Mouse (Mus musculus) hematopoietic stem cell, adult 5-6 weeks (primary cell): ENCODE measurements around the gene Rbl2. TPM values are rescaled to one million over a fixed set of nuclear protein-coding genes. Genes with fewer than 3 reads are reported as not detected.
A peak's percentile ranks its signal among the peaks of the same experiment; 100 is the strongest.

Source experiments
- ATAC-seq, 2 experiments: fragments of 125-278 bp in 1 of 2; replicated peaks in 1 of 2; 2 replicates each; pipeline ENCODE4 v1.8.0; 2016 to 2017; ENCODE audit warnings: inconsistent platforms in 2 of 2, mild to moderate bottlenecking in 2 of 2, moderate number of reproducible peaks in 2 of 2, low read depth in 1 of 2, moderate TSS enrichment in 1 of 2; ENCODE audit not compliant: low FRiP score in 2 of 2, poor library complexity in 2 of 2, severe bottlenecking in 2 of 2, insufficient read depth in 1 of 2, low TSS enrichment in 1 of 2
- total RNA-seq: library from RNA; stranded (forward); fragments of 172-1452, 232-1000 nt; gene quantifications from 2 replicates; pipeline ENCODE4 v1.2.3, GENCODE M21; 2017

The Rbl2 gene
- total RNA-seq, 1 experiment from 2014 or later = 81.7 TPM

DNA sequence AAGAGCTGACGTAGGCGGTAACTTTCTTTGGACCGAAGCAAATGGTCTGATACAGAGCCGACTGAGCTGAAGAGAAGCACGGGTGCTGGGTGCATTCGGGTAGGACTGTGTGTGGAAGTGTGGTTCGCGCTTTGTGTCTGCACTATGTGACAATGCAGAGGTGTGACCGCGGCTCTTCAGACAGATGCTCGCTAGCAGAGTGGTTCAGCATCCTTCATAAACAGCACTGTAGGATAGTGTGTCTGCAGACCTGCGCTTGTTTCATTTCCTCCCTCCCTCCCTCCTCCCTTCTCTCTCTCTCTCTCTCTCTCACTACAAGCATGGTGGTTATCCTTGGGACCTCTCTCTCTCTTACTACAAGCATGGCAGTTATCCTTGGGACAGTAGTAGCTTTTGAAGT lies 12.6 kb downstream of the Rbl2 start:
- ATAC-seq = peak in 1 of 2 experiments; percentile 9; a peak in 1 of 4 replicates

DNA sequence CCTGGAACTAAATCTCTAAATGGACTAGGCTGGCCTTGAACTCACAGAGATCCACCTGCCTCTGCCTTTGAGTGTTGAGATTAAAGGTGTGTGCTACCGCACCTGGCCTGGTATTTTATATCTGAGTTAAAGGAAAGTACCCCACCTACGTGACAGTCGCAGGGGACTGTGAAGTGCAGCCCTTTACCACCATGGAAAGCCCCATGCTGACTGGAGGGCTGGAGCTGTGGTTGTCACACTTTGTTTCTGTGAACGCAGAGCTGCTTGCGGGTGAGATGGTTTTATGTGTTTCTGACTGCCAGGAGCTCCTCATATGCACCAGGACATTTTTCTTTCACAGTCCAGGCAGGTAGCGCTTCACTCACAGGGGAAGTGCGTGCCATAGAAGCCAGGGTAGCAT lies 18.6 kb downstream of the Rbl2 start:
- ATAC-seq = no peak

DNA sequence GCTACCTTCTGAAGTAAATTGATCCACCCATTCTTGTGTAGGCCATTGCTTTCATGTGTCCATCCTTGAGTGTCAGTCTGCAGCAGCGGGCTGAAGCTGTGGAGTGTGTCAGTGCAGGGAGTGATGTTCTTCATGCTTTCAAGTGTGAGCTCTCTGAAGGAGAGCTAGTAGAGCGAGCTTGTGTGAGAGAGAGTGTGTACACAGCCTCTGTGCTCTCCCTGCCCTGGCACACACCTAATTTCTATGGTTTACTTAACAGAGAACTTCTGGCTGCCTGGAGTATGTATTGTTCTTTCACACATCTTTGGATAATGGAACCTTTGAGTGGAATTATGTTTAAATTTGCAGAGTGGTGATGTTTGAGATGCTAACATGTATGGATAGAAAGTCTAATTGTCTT lies 19.7 kb downstream of the Rbl2 start:
- no peak for ATAC-seq

DNA sequence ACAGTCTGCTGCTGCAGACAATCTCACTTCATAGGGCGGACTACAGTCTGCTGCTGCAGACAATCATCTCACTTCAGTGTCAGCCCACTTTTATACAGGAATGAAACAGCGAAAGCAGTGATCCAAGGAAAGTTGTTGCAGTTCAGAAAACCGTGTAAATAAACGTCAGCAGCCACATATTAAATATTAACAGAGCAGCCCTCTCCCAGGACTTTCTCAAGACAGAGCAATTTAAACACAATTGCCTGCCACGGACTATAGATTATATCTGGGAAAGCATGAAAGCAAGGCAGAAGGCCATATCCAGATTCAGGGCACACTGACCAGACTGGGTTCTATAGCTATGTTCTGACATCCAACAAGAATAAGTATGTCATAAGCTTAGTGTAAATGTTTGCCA lies 24.3 kb downstream of the Rbl2 start:
- no peak for ATAC-seq

DNA sequence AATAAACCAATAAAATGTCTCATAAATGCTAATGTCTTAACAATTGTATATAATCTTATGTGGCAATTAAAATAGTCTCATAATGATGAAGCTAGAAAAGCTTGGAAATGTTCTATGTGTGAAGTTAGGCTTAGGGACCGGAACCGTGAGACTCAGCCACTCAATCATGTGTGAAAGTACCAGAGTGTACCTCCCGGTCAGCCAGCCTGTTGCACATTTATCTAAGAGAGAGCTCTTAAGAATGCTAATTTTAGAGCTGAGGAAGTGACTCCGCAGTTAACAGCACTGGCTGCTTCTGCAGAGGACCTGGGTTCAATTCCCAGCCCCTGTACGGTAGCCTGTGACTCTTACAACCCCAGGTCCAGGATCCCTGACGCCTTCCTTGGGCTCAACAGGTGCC lies 28.2 kb downstream of the Rbl2 start:
- ATAC-seq = no peak

DNA sequence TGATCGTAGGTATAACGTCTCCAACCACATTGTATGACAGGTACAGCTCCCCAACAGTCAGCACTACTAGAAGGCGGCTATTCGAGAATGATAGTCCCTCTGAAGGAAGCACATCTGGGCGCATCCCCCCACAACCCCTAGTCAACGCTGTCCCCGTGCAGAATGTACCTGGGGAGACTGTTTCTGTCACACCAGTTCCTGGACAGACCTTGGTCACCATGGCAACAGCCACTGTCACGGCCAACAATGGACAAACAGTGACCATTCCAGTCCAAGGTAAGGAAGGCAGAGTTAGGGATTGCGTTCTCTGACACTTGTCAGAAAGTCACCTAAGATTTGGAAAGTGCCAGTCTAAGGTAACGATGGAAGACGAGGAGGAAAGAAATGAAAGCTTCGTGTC lies 36.4 kb downstream of the Rbl2 start:
- ATAC-seq = no peak

DNA sequence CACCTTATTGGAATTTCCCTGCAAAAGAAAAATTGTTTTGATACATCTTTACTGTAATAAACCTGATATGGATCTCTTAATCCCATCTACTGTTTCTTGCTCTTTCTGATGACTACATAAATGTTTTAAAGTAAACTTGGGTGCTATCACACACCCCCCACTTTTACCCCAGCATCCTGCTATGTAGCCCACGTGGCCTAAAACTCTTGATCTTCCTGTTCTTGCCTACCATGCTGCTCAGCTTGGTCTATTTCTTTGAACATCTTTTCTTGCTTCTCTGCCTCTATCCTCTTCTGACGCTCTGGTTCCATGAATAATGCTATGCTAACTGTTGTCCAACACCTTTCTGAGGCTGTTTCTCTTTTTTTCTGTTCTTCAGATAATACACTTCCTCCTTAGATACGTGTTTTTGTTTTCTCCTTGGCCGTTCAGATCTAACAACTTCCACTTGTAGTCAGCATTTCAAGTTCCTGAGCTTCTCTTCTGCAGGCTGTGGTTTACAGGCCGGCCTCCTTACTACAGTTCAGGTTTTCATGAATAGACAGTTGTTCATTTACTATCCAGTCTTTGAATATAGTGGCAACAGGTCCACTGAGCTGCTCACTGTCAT lies 42.1 kb downstream of the Rbl2 start:
- ATAC-seq = no peak

DNA sequence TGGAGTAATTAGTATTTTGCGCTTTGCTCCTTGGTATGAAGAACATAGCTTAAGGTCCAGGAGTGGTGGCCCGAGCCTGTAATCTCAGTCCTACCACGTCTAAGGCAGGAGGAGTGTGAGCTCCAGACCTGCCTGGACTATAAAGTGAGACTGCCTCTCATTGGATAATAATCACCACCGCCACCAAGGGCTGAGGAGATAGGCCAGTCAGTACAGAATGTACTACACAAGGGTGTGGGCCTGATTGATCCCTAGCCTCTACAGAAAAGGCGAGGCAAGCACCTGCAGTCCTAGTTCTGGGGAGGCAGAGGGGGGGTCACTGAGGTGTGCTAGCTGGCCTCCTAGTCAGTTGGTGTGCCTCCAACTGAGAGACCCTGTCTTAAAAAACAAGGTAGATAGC lies 44.6 kb downstream of the Rbl2 start:
- no peak for ATAC-seq

DNA sequence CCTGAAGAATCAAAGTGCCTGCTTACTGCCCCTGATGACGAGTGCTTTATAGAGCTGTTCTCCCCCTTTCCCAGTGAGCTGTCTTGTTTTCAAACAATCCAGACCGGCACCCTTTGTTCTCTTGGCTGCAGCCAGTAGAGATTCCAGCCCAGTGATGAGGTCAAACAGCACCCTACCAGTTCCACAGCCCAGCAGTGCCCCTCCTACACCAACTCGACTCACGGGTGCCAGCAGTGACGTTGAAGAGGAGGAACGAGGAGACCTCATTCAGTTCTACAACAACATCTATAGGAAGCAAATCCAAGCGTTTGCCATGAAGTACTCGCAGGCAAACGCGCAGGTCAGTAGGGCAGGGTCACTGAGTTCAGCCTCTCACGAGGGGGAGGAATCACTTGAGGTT lies 45.1 kb downstream of the Rbl2 start:
- ATAC-seq = no peak

DNA sequence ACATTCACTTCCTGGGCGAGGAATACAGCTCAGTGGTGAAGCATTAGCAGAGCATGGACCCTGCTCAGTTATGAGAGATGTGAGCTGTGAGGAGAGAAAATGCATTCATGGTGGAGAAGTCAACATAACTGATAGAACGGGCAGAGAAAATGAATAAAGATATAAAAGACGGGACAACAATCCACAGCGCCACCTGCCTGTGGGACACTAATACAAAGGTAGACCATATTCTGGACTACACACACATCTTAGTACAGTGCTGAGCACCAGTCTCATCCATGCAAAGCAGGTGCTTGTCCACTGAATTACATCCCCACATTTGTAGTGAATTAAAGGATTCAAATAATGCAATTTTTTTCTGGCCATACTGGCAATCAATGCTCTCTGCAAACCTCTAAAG lies 47.7 kb downstream of the Rbl2 start:
- ATAC-seq = no peak

DNA sequence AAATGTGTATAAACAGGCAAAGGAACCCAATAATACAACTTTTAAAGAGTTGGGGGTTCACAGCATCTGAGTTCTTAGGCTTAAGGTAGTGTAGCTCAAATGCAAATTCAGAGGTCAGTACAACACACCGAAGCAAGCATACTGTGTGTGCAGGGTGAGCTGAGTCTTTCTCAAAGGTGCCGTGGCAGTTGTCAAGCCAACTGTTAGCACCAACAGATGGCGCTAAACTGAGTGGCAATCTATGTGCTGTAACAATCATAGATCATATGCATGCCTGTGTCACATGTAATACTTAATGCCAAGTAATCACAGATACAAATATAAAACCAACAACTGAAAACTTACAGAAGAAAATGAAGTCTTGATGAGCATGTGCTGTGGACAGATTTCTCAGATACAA lies 48.3 kb downstream of the Rbl2 start:
- ATAC-seq = peak; percentile 12 to 52; a peak in 1 of 4 replicates

DNA sequence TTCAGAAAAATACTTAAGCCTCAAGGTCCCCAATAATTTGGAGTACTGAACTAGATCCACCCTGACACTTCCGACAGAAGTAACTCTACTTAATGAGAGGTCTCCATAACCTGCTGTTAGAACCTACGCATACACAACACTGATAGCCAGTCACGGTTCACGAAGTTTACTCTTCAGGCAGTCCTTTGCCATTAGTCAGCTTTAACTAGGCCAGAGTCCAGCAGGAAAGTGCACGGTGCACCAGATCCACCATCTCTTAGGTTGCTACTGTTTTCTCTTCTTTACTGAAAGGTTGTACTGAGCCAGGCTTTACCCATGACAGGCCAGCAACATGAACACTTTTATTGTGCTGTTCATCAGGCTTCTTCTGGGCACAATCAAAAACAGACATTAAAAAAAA lies 54.5 kb downstream of the Rbl2 start:
- no peak for ATAC-seq

DNA sequence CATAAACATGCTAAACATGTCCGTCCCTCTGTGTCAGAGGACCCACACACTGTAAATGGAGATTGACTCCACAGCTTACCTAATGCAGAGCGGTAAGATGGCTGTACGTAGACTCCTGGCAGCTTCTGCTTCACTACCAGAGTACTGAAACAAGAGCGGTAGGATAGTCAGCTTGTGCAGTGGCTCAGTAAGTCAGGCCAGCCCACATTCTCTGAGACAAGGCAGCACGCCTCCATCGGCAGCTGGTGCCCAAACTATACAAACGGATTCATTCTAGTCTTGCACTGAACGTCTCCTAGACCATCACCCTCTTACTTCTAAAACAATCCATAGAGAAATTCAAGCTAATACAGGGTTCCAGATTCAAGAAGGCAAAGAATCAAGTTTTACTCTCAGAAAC lies 56.9 kb downstream of the Rbl2 start:
- ATAC-seq = no peak

DNA sequence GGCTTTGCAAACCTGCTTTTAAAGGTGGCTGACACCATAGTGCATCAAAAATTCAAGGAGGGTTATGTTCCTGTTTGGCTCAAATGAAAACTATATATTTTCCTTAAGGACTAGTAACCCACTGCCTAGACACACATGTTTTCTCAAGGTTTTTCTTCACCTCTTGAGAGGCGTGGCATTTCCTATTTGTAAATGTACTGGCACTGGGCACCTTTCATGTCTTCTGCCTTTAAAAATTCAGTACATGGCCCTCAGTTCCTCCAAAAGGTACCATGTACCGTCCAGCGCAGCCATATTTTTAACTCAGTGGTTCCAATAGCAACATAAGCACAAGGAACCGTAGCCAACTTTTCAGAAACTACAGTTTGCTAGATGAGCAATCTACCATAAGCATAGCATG lies 62.9 kb downstream of the Rbl2 start:
- ATAC-seq = no peak

DNA sequence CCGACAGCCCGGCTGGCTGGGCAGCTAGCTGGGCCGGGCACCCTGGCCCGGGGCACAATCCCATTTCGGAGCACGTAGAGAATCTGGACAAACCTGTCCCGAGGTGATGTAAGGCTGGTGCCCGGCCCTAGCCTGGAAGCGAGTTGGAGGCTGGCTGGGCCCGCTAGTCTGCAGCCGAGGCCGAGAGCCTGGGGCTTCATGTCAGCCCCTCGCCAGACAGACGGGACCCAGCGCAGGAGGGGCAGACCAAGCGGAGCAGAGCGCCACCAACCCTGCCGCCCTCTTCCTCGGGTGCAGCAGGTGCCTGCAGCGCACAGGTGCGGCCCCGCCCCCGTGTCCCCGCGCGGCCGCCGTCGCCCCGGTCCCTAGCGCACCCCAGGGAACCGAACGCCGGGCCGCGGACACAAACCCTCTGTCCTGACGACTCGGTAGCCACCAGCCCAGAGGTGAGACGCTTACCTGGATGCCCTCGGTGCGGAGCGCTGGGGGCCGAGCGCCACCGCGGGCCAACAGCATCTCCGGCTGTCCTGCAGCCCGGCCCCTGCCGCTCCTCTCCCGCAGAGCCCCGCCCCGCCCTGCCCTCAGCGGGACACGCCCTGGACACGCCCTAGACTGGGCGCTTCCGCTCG lies 63.7 kb downstream of the Rbl2 start:
- 0 out of 4 replicates have a peak, but pooled peaks of 1 of the 2 experiments have one; percentile 4 for ATAC-seq

DNA sequence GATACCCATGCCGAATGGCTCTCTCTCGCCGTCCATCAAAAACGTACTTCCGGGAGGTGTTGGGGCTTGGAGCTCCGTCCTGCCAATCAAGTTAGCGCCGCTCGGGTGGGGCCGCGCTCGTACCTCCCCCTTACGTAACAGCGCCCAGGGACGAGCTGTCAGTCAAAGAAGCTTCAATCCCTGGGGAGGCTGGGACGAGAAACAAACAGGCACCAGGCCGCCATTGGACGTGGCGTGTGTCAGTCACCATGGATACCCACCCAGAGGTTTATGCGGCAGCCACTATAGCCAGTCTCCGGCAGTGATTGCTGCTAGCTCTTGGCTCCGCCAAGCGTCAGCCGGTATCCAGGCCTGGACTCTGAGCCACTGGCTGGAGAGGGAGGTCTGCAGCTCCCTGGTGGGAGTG lies 64.2 kb downstream of the Rbl2 start:
- ATAC-seq = peak; percentile 98

DNA sequence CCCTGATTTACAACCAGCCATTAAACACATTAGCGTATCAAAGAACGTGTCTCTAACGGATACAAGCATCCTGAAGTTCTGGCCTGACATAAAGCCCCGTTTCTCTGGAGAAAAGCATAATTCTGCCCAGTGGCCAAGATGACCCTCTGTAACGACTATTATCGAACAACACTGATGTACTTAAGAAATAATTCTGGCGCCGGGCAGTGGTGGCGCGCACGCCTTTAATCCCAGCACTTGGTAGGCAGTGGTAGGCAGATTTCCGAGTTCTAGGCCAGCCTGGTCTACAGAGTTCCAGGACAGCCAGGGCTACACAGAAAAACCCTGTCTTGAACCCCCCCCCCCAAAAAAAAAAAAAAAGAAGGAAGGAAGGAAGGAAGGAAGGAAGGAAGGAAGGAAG lies 64.8 kb downstream of the Rbl2 start:
- ATAC-seq = no peak

DNA sequence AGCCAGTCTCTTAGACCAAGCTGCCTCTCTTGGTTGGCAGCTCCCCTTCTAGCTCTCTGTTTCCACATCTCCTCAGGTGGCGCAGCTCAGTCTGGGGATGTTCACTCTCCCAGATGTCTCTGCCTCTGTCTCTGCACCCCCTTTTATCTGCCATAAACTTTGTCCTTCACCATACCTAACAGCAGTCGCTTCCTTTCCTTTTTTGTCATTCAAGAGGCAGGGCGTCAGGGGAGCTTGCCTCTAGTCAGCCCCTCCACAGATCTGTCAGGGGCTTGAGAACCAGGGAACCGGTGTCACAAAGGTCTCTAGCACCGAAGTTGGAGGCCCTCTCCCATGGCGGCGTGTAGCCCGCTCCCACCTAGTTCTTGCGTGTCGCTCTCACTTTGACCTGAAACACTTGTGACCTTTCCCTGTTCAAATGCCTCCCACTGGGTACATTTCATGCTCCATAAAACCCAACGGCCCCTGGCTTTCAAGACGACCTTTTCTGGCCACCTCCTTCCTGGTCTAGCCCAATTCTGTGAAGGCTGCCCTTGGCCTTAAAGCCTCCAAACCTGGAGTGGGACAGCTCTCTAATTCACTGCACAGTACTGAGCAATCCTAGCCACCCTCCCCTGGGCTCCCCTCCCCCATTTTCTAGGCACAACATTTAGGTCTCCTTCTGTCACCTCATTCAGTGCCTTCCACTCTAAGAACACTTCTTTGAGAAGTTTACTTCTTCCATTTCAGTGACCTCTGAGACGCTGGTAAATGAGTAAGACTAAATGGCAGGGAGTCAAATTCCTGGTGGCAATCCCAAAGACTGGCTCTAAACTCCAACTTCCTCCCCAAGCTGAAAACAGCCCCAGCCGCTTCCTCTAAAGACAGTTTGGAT lies 65.7 kb downstream of the Rbl2 start:
- ATAC-seq = no peak
